Mouse (Mus musculus) layer of hippocampus, adult 9-11 months (tissue): Measurements from ENCODE around the gene Rnf114.

Experiments used
- DNase-seq: peaks from one replicate; pipeline ENCODE4 v3.0.0; 2022

The Rnf114 gene

GRCm38 (mm10) chr2:167491757-167492708 lies at the start of gene Rnf114:
Gene Rnf114, plus strand, starts transcription at chr2:167492645.
- DNase-seq: no peak

- DNase-seq: no peak
These were observed 48.8 kb upstream of the Rnf114 start for GRCm38 (mm10) chr2:167443411-167444193.

GRCm38 (mm10) chr2:167445911-167446780 lies 46.3 kb upstream of the Rnf114 start:
- no peak for DNase-seq

GRCm38 (mm10) chr2:167447207-167447606 lies 45.2 kb upstream of the Rnf114 start:
- no peak for DNase-seq

- no peak for DNase-seq
These were observed 44.8 kb upstream of the Rnf114 start for GRCm38 (mm10) chr2:167447629-167448028.

- DNase-seq: peak; percentile 46
These were observed 42.8 kb upstream of the Rnf114 start for GRCm38 (mm10) chr2:167449331-167450275.

GRCm38 (mm10) chr2:167450647-167451046 lies 41.8 kb upstream of the Rnf114 start:
- no peak for DNase-seq

GRCm38 (mm10) chr2:167453814-167454213 lies 38.6 kb upstream of the Rnf114 start:
- peak; percentile 51 for DNase-seq

GRCm38 (mm10) chr2:167456361-167457020 lies 36.0 kb upstream of the Rnf114 start:
- DNase-seq: no peak

- no peak for DNase-seq
These were observed 35.2 kb upstream of the Rnf114 start for GRCm38 (mm10) chr2:167457213-167457612.

GRCm38 (mm10) chr2:167458548-167458947 lies 33.9 kb upstream of the Rnf114 start:
- no peak for DNase-seq

- no peak for DNase-seq
These were observed 33.2 kb upstream of the Rnf114 start for GRCm38 (mm10) chr2:167459071-167459865.

- DNase-seq: no peak
These were observed 29.5 kb upstream of the Rnf114 start for GRCm38 (mm10) chr2:167462954-167463353.

GRCm38 (mm10) chr2:167463802-167464201 lies 28.6 kb upstream of the Rnf114 start:
- no peak for DNase-seq

GRCm38 (mm10) chr2:167465951-167466350 lies 26.5 kb upstream of the Rnf114 start:
- DNase-seq: no peak

- DNase-seq: no peak
These were observed 25.2 kb upstream of the Rnf114 start for GRCm38 (mm10) chr2:167467214-167467613.

GRCm38 (mm10) chr2:167468444-167468843 lies 24.0 kb upstream of the Rnf114 start:
- no peak for DNase-seq

GRCm38 (mm10) chr2:167470611-167471010 lies 21.8 kb upstream of the Rnf114 start:
- DNase-seq: no peak

GRCm38 (mm10) chr2:167471585-167471984 lies 20.9 kb upstream of the Rnf114 start:
- DNase-seq: no peak

- DNase-seq: no peak
These were observed 18.2 kb upstream of the Rnf114 start for GRCm38 (mm10) chr2:167474218-167474617.
